Mouse (Mus musculus): ENCODE results near the gene Il25.

- no peak for TF ChIP-seq CTCF (IDR thresholded peaks at IDR 0.05; ENCODE audit: low read depth)
- no peak for TF ChIP-seq EP300 (IDR thresholded peaks at IDR 0.05; ENCODE audit: low read depth)
Observed at GRCm38 (mm10) chr14:54908682-54909081, 23.8 kb upstream of the Il25 start.

Measured in liver, embryonic 14.5 days (tissue).